Mouse (Mus musculus): ENCODE measurements around the gene Rabl3.

The Rabl3 gene

GRCm38 (mm10) chr16:37539611-37540580 is at the start of gene Rabl3, which contains the start of gene Gtf2e1:
Gene Rabl3 (plus strand): TSS chr16:37539885.
Gene Gtf2e1 (minus strand): TSS chr16:37539789.
- peak; percentile 97 for DNase-seq (ENCODE audit: low read depth, low spot score)

- no peak for DNase-seq (ENCODE audit: low read depth, low spot score)
Measured at GRCm38 (mm10) chr16:37495017-37495416, 44.7 kb upstream of the Rabl3 start.

GRCm38 (mm10) chr16:37498581-37498980 is 41.1 kb upstream of the Rabl3 start:
- no peak for DNase-seq (ENCODE audit: low read depth, low spot score)

- DNase-seq (ENCODE audit: low read depth, low spot score): no peak
Measured at GRCm38 (mm10) chr16:37504517-37504916, 35.2 kb upstream of the Rabl3 start.

- DNase-seq (ENCODE audit: low read depth, low spot score): no peak
Measured at GRCm38 (mm10) chr16:37506751-37507150, 32.9 kb upstream of the Rabl3 start.

- no peak for DNase-seq (ENCODE audit: low read depth, low spot score)
Measured at GRCm38 (mm10) chr16:37511489-37511888, 28.2 kb upstream of the Rabl3 start.

- no peak for DNase-seq (ENCODE audit: low read depth, low spot score)
Measured at GRCm38 (mm10) chr16:37514644-37515043, 25.0 kb upstream of the Rabl3 start.

- no peak for DNase-seq (ENCODE audit: low read depth, low spot score)
Measured at GRCm38 (mm10) chr16:37516376-37516993, 23.2 kb upstream of the Rabl3 start.

- DNase-seq (ENCODE audit: low read depth, low spot score): no peak
Measured at GRCm38 (mm10) chr16:37517596-37518211, 22.0 kb upstream of the Rabl3 start.

- DNase-seq (ENCODE audit: low read depth, low spot score): no peak
Measured at GRCm38 (mm10) chr16:37518662-37519061, 21.0 kb upstream of the Rabl3 start.

- no peak for DNase-seq (ENCODE audit: low read depth, low spot score)
Measured at GRCm38 (mm10) chr16:37519721-37520120, 20.0 kb upstream of the Rabl3 start.

GRCm38 (mm10) chr16:37520190-37521040 is 19.3 kb upstream of the Rabl3 start:
- DNase-seq (ENCODE audit: low read depth, low spot score): no peak

GRCm38 (mm10) chr16:37522100-37522697 is 17.5 kb upstream of the Rabl3 start:
- no peak for DNase-seq (ENCODE audit: low read depth, low spot score)

- DNase-seq (ENCODE audit: low read depth, low spot score): no peak
Measured at GRCm38 (mm10) chr16:37525121-37525520, 14.6 kb upstream of the Rabl3 start.

- no peak for DNase-seq (ENCODE audit: low read depth, low spot score)
Measured at GRCm38 (mm10) chr16:37526688-37527223, 12.9 kb upstream of the Rabl3 start.

- no peak for DNase-seq (ENCODE audit: low read depth, low spot score)
Measured at GRCm38 (mm10) chr16:37530170-37530569, 9.5 kb upstream of the Rabl3 start.

GRCm38 (mm10) chr16:37532046-37532445 is 7.6 kb upstream of the Rabl3 start:
- no peak for DNase-seq (ENCODE audit: low read depth, low spot score)

- DNase-seq (ENCODE audit: low read depth, low spot score): no peak
Measured at GRCm38 (mm10) chr16:37533369-37534068, 6.2 kb upstream of the Rabl3 start.

- no peak for DNase-seq (ENCODE audit: low read depth, low spot score)
Measured at GRCm38 (mm10) chr16:37539240-37539610, 460 bp upstream of the Rabl3 start.

GRCm38 (mm10) chr16:37540776-37541175 is 1.1 kb downstream of the Rabl3 start:
- DNase-seq (ENCODE audit: low read depth, low spot score): no peak

Measured in embryo, embryonic 11.5 days (tissue).